Mouse (Mus musculus) heart, postnatal 0 days (tissue): Measurements from ENCODE around the gene 4933424G06Rik.

Experiments
- CTCF ChIP-seq: IDR thresholded peaks from 2 replicates; pipeline ENCODE4 v1.5.1; 2016; ENCODE audit warnings: antibody characterized with exemption, control low read depth, low read depth
- EP300 ChIP-seq: IDR thresholded peaks from 2 replicates; pipeline ENCODE4 v1.6.1; 2016; ENCODE audit warnings: antibody characterized with exemption, low read depth

- no peak for TF ChIP-seq CTCF
- TF ChIP-seq EP300: no peak
Observed at GRCm38 (mm10) chr1:36782476-36782875, 72.5 kb downstream of the 4933424G06Rik start.
